Mouse (Mus musculus): ENCODE data around the gene Parp1.

- no peak for TF ChIP-seq TAL1 (IDR thresholded peaks at IDR 0.05; ENCODE audit: low read length)
- no peak for TF ChIP-seq GATA1 (IDR thresholded peaks at IDR 0.05; ENCODE audit: low read length)
These were observed at the start of gene Parp1 for GRCm38 (mm10) chr1:180568761-180569452.

All from erythroblast, embryonic 14.5 days (primary cell).